Mouse (Mus musculus): Measurements from ENCODE around the gene Cluap1.
"Not testable (repeated sequence)": the region's sequence is repeated elsewhere in the genome, so short reads cannot be mapped to it uniquely, and the experiment has no call there.

The Cluap1 gene

GRCm38 (mm10) chr16:3934701-3935100, 26.1 kb downstream of the Cluap1 start:
- no peak for DNase-seq (ENCODE audit: low spot score in 2 of 2)

DNA sequence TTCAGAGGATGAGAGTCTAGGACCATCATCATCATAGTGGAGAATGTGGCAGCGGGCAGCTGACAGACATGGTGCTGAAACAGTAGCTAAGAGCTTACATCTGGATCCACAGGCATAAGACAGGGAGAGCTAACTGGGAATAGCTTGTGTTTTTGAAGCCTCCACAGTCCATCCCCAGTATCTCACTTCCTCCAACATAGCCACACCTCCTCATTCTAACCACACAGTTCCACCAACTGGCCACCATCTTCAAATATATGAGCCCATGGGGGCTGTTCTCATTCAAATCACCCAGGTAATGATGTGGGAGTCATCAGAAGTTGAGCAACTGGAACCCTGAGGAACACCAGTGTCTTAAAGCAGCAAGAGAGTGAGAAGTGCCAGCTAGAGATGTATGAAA, 42.5 kb downstream of the Cluap1 start:
- DNase-seq (ENCODE audit: low spot score in 2 of 2), result no peak

GRCm38 (mm10) chr16:3956369-3956768, 47.8 kb downstream of the Cluap1 start:
- no peak for DNase-seq (ENCODE audit: low spot score in 2 of 2)

- DNase-seq (ENCODE audit: low spot score in 2 of 2), result no peak
Measured at GRCm38 (mm10) chr16:3959261-3959660, 50.7 kb downstream of the Cluap1 start.

GRCm38 (mm10) chr16:3964990-3965389, 56.4 kb downstream of the Cluap1 start:
- DNase-seq (ENCODE audit: low spot score in 2 of 2), result no peak

DNA sequence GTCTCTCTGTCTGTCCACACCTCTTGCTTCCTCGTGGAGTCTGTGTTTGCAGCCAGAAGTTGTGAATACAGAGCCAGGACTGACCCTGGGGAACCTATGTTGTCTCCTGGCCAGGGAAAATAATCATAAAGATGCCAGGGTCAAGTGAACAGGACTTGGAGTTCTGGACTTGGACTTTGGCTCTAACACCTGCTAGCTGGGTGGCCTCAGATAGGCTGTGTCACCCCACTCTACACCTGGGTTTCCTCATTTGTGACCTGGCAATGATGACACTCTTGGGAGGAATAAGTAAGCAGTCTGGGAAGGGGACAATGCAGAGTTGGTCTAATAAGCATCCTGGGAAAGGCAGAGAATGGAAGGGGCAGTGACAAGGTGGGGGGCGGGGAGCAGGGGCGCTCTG, 56.9 kb downstream of the Cluap1 start:
- DNase-seq (ENCODE audit: low spot score in 2 of 2), result no peak

GRCm38 (mm10) chr16:3974456-3974855, 65.9 kb downstream of the Cluap1 start:
- not testable (repeated sequence) for DNase-seq (ENCODE audit: low spot score in 2 of 2)

DNA sequence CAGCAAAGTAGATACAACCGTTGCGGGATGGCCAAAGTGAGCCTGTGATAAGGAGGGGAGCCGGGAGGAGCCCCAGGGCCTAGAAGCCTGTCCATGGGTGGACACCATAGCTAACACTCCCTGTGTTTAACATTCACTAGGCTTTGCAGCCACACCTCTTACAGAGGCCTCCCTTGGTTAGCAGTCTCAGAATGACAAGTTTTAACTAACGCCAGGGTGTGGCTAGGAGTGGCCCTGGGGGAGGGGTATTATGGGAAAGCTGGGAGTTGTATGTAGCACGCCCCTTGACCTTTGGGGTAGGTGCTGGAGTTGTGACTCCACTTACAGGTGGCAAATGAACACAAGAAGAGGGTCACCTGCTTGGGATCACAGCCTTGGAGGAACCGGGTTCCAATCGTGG, 67.1 kb downstream of the Cluap1 start:
- DNase-seq (ENCODE audit: low spot score in 2 of 2), result no peak

GRCm38 (mm10) chr16:3976251-3976671, 67.7 kb downstream of the Cluap1 start, which contains the start of gene Nlrc3:
Gene Nlrc3 (minus strand): TSS chr16:3976632.
- DNase-seq (ENCODE audit: low spot score in 2 of 2), result no peak

DNA sequence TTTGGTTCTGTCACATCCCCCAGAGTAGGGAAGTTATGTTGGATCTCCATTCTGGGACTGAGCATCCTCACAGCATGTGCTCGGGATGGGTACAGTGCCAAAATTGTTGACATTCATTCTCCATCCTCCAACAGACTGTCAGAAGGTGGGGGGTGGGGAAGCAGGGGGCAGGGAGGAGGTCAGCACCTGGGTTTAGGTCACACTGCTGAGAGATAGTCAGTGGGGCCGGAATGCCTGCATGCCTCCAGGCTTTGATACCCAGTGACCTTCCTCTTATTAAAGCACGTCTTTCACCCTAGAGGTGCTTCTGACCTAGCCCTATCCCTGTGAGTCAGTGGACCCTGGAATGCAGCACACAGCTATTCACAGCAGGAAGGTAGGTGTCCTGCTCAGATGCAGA, 68.1 kb downstream of the Cluap1 start:
- no peak for DNase-seq (ENCODE audit: low spot score in 2 of 2)

DNA sequence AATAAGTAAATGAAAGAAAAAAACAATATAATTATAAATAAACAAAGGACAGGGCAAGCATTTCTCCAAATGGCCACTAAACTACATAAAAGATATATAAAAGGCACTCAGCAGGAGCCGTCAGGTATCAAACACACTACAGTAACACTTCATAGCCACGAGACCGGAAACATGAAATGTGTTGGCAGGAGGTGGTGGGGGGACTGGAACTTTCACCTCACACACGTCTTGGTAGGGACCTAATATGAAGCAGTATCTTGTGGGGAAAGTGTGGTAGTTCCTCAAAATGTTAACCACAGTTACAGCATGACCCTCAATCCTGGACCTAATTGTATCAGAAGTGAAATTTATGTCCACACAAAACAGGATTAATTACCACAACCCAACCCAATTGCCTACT, 73.6 kb downstream of the Cluap1 start:
- DNase-seq (ENCODE audit: low spot score in 2 of 2), result no peak

GRCm38 (mm10) chr16:3983146-3983700, 74.6 kb downstream of the Cluap1 start:
- DNase-seq (ENCODE audit: low spot score in 2 of 2), result no peak

GRCm38 (mm10) chr16:3988410-3988809, 79.8 kb downstream of the Cluap1 start:
- no peak for DNase-seq (ENCODE audit: low spot score in 2 of 2)

Measured in right cerebral cortex, postnatal 10 days (tissue).